Mouse (Mus musculus) kidney, embryonic 16.5 days (tissue): ENCODE data around the gene Utp20. TPM values are rescaled to one million over a fixed set of nuclear protein-coding genes. Genes with fewer than 3 reads are reported as not detected.
A peak's percentile ranks its signal among the peaks of the same experiment; 100 is the strongest.
"Not testable (repeated sequence)": the region's sequence is repeated elsewhere in the genome, so short reads cannot be mapped to it uniquely, and the experiment has no call there.

ENCODE experiments used
- ATAC-seq: fragments of 200-750 bp; cut with Nextera tagmentation; 2 replicates; pipeline ENCODE4 v1.8.0; 2017; ENCODE audit warnings: moderate TSS enrichment; ENCODE audit not compliant: low FRiP score, low TSS enrichment
- H3K27ac ChIP-seq: fragments of 300-500 bp; sonication (generic); 2 replicates; pipeline ENCODE4 v1.5.1; 2014; ENCODE audit warnings: low read length
- H3K27me3 ChIP-seq: fragments of 300-500 bp; sonication (generic); 2 replicates; pipeline ENCODE4 v1.6.1; 2014; ENCODE audit warnings: low read length, control low read depth, mixed read lengths; ENCODE audit not compliant: insufficient read depth
- H3K36me3 ChIP-seq: fragments of 300-500 bp; sonication (generic); 2 replicates; pipeline ENCODE4 v1.6.1; 2014; ENCODE audit warnings: low read length, control low read depth, mixed read lengths; ENCODE audit not compliant: insufficient read depth
- H3K4me1 ChIP-seq: fragments of 300-500 bp; sonication (generic); 2 replicates; pipeline ENCODE4 v1.6.1; 2014; ENCODE audit warnings: low read length, control low read depth, mixed read lengths; ENCODE audit not compliant: insufficient read depth
- H3K4me2 ChIP-seq: fragments of 300-500 bp; sonication (generic); replicated peaks from 2 replicates; pipeline ENCODE4 v1.6.1; 2014; ENCODE audit warnings: low read depth, low read length
- H3K4me3 ChIP-seq: fragments of 300-500 bp; sonication (generic); 2 replicates; pipeline ENCODE4 v1.5.1; 2014; ENCODE audit warnings: mild to moderate bottlenecking, low read length
- H3K9ac ChIP-seq: fragments of 300-500 bp; sonication (generic); replicated peaks from 2 replicates; pipeline ENCODE4 v1.6.1; 2014; ENCODE audit warnings: low read length
- H3K9me3 ChIP-seq: fragments of 300-500 bp; sonication (generic); 2 replicates; pipeline ENCODE4 v1.6.1; 2016; ENCODE audit warnings: low read length, control low read depth
- whole genome bisulfite sequencing: fragments of 180-500 bp; shearing (Covaris S2); extraction: QIAGEN DNeasy Blood & Tissue Kit; methylation state at CpG from one replicate; pipeline ENCODE4 v1.1.7; 2014; 5-methylcytosine and 5-hydroxymethylcytosine counted together
- polyA plus RNA-seq: library from polyadenylated mRNA; unstranded; fragments of >200 nt; fragmentation: Nextera tagmentation; extraction: Ambion mirVana; gene quantifications from 2 replicates; pipeline ENCODE4 v1.2.1, GENCODE M21; 2015

The Utp20 gene
- polyA plus RNA-seq, 1 experiment from 2014 or later = 16.8 TPM

- no peak overlapping the region for H3K4me3 ChIP-seq
- no peak for ATAC-seq
- H3K9ac ChIP-seq = no peak overlapping the region
- no peak overlapping the region for H3K27ac ChIP-seq
- no peak overlapping the region for H3K4me2 ChIP-seq
- H3K36me3 ChIP-seq = peaks cover 71% of the 10 kb centered on the region
- no peaks in the 10 kb centered on the region for H3K9me3 ChIP-seq
- 77% methylated on average over 15 of the region's 15 CpGs for WGBS
- no peaks in the 10 kb centered on the region for H3K27me3 ChIP-seq
- H3K4me1 ChIP-seq = no peaks in the 10 kb centered on the region
Measured at GRCm38 (mm10) chr10:88765431-88766142, 61.0 kb downstream of the Utp20 start.

DNA sequence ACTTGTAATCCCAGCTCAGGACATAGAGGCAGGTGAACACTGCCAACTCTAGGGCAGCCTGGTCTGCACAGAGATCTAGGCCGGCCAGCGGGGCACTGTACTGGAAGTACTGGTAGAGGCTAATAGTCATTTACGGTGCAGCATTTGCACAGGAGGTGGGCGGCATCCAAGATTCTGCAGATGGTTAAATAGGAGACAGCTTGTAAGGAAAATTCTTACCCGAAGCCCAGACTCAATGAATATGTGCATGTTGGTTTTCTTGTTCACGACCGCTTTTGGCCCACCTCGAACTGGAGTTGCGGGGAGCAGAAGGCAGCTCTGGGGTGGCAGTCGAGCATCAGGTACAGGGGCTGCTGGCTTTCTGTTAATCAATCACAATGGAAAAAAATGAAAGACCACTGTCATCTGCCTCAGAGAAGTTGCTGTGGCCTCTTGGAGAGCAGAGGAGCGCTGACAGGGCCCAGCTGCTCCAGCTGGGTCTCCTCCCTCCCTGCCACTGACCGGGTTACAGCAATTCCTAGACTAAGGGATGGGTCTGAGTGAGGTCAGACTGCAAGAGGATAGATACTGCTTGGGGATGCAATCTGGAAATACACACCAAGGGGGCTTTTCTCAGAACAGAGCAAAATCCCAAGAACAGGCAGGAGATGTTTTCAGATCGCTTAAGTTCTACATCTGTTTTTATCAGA is 64.9 kb downstream of the Utp20 start:
- H3K4me3 ChIP-seq = no peak overlapping the region
- no peaks in the 10 kb centered on the region for H3K4me1 ChIP-seq
- no peak overlapping the region for H3K9ac ChIP-seq
- peak; percentile 63; the same call in 1 of the 2 replicates for ATAC-seq
- H3K27ac ChIP-seq = no peak overlapping the region
- 82% methylated on average over 13 of the region's 13 CpGs for WGBS
- H3K4me2 ChIP-seq = no peak overlapping the region
- no peaks in the 10 kb centered on the region for H3K27me3 ChIP-seq
- H3K9me3 ChIP-seq = no peaks in the 10 kb centered on the region
- peaks cover 72% of the 10 kb centered on the region for H3K36me3 ChIP-seq

- no peak overlapping the region for H3K27ac ChIP-seq
- 95% methylated on average over 2 of the region's 2 CpGs for WGBS
- no peak overlapping the region for H3K9ac ChIP-seq
- peaks cover 62% of the 10 kb centered on the region for H3K36me3 ChIP-seq
- ATAC-seq = no peak
- no peaks in the 10 kb centered on the region for H3K9me3 ChIP-seq
- no peaks in the 10 kb centered on the region for H3K27me3 ChIP-seq
- no peaks in the 10 kb centered on the region for H3K4me1 ChIP-seq
- no peak overlapping the region for H3K4me3 ChIP-seq
- no peak overlapping the region for H3K4me2 ChIP-seq
Measured at GRCm38 (mm10) chr10:88741426-88741825, 85.2 kb downstream of the Utp20 start.

GRCm38 (mm10) chr10:88740781-88741180 is 85.8 kb downstream of the Utp20 start:
- Histone ChIP-seq H3K27ac (no peak overlapping the region), H3K4me2 (no peak overlapping the region), H3K4me3 (no peak overlapping the region), H3K9ac (no peak overlapping the region), H3K4me1 (no peaks in the 10 kb centered on the region), H3K9me3 (no peaks in the 10 kb centered on the region), H3K36me3 (peaks cover 67% of the 10 kb centered on the region), H3K27me3 (no peaks in the 10 kb centered on the region)
- 72% methylated on average over 5 of the region's 5 CpGs for WGBS
- ATAC-seq = no peak

- Histone ChIP-seq H3K4me1 (no peaks in the 10 kb centered on the region), H3K4me3 (no peak overlapping the region), H3K9me3 (no peaks in the 10 kb centered on the region), H3K27me3 (no peaks in the 10 kb centered on the region), H3K4me2 (no peak overlapping the region), H3K27ac (no peak overlapping the region), H3K9ac (no peak overlapping the region), H3K36me3 (peaks cover 61% of the 10 kb centered on the region)
- no peak for ATAC-seq
- 86% methylated on average over 1 of the region's 1 CpGs for WGBS
Measured at GRCm38 (mm10) chr10:88739818-88740217, 86.8 kb downstream of the Utp20 start.

DNA sequence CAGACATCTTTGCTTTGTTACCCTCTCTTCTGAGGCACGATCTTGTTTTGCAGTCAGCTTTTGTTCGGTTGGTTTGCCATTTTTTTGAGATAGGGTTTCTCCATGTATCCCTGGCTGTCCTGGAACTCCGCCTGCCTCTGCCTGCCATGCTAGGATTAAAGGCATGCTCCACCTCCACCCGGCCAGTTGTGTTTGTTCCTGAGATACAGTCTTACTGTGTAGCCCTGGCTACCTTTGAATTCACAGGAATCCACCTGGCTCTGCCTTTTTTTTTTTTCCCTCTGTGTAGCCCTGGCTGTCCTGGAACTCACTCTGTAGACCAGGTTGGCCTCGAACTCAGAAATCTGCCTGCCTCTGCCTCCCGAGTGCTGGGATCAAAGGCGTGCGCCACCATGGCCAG is 87.5 kb downstream of the Utp20 start:
- not testable (repeated sequence) for H3K9ac ChIP-seq, H3K9me3 ChIP-seq, H3K27me3 ChIP-seq, ATAC-seq, H3K4me2 ChIP-seq, H3K4me1 ChIP-seq, H3K27ac ChIP-seq, H3K4me3 ChIP-seq
- WGBS = 94% methylated on average over 8 of the region's 8 CpGs
- H3K36me3 ChIP-seq = peaks cover 54% of the 10 kb centered on the region

DNA sequence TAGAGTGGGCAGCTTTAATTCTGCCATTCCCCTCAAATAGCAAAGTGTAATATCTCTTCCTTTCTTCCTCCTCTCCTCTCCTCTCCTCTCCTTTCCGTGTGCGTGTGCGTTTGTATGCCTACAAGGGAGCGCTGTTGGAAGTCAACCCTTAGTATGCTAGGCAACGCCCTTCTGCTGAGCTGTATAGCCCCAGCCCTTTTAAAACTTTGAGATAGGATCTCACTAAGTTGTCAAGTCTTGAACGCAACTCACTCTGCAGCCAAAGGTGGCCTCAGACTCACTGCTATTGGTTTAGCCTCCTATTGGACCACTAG is 94.3 kb downstream of the Utp20 start:
- Histone ChIP-seq H3K9ac (peak overlapping the region; percentile 97), H3K27me3 (no peaks in the 10 kb centered on the region), H3K9me3 (no peaks in the 10 kb centered on the region), H3K4me3 (peak overlapping the region; percentile 68), H3K4me2 (peak overlapping the region; percentile 81), H3K4me1 (peaks cover 15% of the 10 kb centered on the region), H3K36me3 (peaks cover 14% of the 10 kb centered on the region), H3K27ac (no peak overlapping the region)
- no peak for ATAC-seq
- 12% methylated on average over 6 of the region's 6 CpGs for WGBS

DNA sequence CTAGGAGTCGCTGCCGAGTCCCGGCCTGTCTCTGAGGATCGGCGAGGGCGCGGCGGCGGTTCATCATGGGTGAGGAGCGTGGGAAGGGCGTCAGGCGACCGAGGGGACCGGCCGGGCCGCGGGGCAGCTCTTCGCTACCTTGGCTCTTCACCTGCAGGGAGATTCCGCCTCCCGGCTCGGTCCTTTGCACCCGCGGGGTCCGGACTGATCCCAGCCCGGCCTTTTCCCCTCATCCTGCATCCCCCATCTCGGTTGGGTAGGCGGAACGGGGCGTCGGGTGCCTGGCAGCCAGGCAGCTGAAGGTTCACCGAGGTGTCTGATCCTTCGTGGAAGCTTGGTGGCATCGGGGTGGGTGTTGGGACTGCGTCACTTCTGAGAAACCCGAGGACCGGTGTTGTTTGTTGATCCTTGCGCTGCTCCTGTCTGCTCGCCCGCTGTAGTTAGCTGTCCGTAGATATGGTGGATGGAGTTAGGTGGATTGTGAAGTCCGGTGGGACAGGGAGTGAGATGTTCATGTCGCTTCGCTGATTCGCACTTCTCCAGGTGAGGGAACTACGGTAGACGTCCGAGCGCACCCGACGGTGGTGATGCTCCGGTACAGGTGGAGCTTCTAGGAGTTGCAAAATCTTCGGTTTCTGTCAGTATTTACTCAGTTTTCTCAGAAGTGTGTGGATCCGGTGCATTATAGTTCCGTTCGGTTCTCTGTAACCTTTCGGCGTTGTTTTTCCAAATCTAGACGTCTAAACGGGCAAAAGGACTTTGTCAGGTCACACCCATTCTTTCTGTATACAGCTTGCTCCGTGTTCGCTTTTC is 94.9 kb downstream of the Utp20 start:
- WGBS = 1% methylated on average over 61 of the region's 61 CpGs
- Histone ChIP-seq H3K4me2 (peak overlapping the region; percentile 81), H3K4me1 (peaks cover 15% of the 10 kb centered on the region), H3K4me3 (peak overlapping the region; percentile 68), H3K27me3 (no peaks in the 10 kb centered on the region), H3K36me3 (peaks cover 8% of the 10 kb centered on the region; the same call in 1 of the 2 replicates), H3K27ac (peak overlapping the region; percentile 94), H3K9ac (peak overlapping the region; percentile 97), H3K9me3 (no peaks in the 10 kb centered on the region)
- peak; percentile 55 for ATAC-seq

GRCm38 (mm10) chr10:88730571-88731495 is 95.8 kb downstream of the Utp20 start, which contains the start of gene Arl1:
TSS of gene Arl1 (plus strand) at chr10:88730858.
- Histone ChIP-seq H3K36me3 (0 out of 2 replicates have a peak, but pooled peaks cover under 1% of the 10 kb centered on the region), H3K9me3 (no peaks in the 10 kb centered on the region), H3K4me3 (peak within 1 kb of the TSS; percentile 68), H3K27ac (peak within 1 kb of the TSS; percentile 94), H3K27me3 (no peaks in the 10 kb centered on the region), H3K9ac (peak within 1 kb of the TSS; percentile 97), H3K4me1 (peaks cover 15% of the 10 kb centered on the region), H3K4me2 (peak within 1 kb of the TSS; percentile 81)
- ATAC-seq = peak; percentile 97
- under 1% methylated on average over 65 of the region's 65 CpGs for WGBS
